Mouse (Mus musculus): ENCODE data around the gene Lrrc27.

Lrrc27 gene

GRCm38 (mm10) chr7:139212754-139213745 lies at the start of gene Lrrc27, which contains the start of gene Stk32c:
Gene Lrrc27 (plus strand): TSS chr7:139212988.
Gene Stk32c (minus strand): TSS chr7:139213307.
- DNase-seq (ENCODE audit: low read depth in 2 of 2, low spot score in 2 of 2): peak; percentile 97

GRCm38 (mm10) chr7:139164410-139164809 lies 48.4 kb upstream of the Lrrc27 start:
- DNase-seq (ENCODE audit: low read depth in 2 of 2, low spot score in 2 of 2): no peak

DNA sequence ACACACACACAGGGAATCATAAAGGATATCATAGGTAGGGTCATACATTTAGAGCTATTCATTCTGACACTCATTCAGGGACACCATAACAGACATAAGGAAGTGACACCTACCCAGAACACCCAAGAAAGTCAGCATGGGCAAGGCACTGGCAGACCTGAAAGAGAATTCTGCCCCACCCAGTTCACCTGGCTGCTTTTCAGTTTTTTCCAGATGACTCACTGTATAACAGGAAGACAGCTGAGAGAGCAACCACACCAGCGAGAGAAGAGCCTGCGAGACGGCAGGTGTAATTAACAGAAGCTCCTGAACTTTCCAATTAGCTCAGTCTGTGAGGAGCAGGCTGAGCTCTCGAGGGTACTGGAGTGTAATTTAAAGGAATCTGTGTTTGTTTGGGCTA lies 43.6 kb upstream of the Lrrc27 start:
- no peak for DNase-seq (ENCODE audit: low read depth in 2 of 2, low spot score in 2 of 2)

- DNase-seq (ENCODE audit: low read depth in 2 of 2, low spot score in 2 of 2): no peak
Observed at GRCm38 (mm10) chr7:139179299-139179698, 33.5 kb upstream of the Lrrc27 start.

DNA sequence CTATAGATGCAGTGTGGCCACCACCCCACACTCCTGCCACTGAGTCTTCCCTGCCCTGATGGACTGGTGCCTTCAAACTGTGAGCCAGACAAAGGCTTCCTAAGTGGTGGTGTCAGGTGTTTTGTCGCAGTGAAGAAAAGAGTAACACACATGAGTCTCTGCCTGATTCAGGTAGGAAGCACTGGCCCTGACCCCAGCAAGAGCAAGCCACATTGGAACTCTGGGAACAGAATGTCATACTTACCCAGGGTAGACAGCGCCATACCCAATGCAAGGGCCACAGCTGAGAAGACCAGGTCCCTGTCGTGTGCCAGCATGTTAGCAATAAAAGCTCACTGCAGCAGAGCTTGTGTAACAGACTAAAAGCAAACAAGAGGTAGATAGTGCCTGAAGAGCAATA lies 32.7 kb upstream of the Lrrc27 start:
- DNase-seq (ENCODE audit: low read depth in 2 of 2, low spot score in 2 of 2): no peak

DNA sequence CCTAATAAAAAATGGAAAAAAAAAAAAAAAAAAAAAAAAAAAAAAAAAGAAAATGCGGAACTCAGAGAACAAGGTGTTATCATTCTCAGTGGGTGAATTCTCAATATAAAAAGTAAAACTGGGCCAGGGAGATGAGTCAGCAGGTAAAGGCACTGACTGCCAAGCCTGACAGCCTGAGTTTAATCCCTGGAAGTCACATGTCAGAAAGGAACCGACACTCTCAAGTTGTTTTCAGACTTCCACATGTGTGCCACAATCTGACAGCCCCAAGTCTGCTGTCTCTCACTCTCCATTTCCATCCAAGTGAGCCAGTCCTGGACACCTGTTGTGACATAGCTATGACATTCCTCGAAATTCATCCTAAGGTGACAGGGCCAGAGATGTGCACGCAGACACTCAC lies 28.4 kb upstream of the Lrrc27 start:
- DNase-seq (ENCODE audit: low read depth in 2 of 2, low spot score in 2 of 2): no peak

DNA sequence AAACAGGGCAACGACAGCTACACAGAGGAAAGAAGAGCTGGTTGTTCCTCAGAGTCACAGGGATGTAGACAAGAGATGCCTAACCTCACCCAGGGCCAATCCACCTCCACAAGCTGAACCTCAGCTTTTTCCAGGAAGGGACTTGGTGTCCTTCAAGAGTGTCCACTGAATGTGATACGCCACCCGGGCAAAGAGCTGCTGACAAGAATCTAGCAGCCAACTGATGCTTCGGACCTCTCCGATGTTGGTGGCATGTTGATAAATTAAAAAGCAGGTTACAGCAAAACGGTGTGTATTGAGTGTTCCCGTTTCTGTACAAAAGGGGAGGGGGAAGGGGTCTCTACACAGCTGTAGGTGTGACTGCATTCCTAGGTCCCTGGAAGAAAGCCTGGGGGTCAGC lies 27.9 kb upstream of the Lrrc27 start:
- DNase-seq (ENCODE audit: low read depth in 2 of 2, low spot score in 2 of 2): no peak

GRCm38 (mm10) chr7:139185971-139186370 lies 26.8 kb upstream of the Lrrc27 start:
- DNase-seq (ENCODE audit: low read depth in 2 of 2, low spot score in 2 of 2): no peak

GRCm38 (mm10) chr7:139186436-139186835 lies 26.4 kb upstream of the Lrrc27 start:
- no peak for DNase-seq (ENCODE audit: low read depth in 2 of 2, low spot score in 2 of 2)

GRCm38 (mm10) chr7:139187277-139187676 lies 25.5 kb upstream of the Lrrc27 start:
- DNase-seq (ENCODE audit: low read depth in 2 of 2, low spot score in 2 of 2): no peak

- DNase-seq (ENCODE audit: low read depth in 2 of 2, low spot score in 2 of 2): no peak
Observed at GRCm38 (mm10) chr7:139187771-139188633, 24.8 kb upstream of the Lrrc27 start.

DNA sequence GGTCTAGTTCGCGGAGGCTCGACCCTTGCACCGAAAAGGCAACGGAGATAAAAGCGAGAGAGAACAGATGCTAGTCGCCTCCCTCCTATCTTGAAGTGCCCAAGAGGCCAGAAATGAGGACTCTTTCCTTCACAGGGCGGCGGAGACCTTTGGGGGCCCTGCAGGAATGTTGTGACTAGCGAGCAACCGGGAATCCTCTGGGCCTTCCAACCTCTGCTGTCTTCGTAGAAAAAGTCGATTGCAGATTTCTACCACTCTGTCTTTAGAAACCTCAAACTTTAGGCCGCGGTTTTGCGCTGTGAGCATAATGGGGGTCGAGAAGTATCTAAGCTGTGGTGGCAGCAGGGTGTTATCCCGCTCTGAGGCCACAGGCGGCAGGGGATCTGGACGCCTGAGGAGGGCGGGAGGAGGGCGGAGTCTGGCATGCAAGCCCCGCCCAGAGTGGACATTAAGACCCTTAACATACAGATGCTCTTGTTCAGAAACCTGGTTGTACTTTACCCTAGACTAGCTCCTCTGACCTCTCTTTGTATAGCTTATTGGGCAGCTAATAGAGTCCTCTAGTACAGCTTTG lies 24.1 kb upstream of the Lrrc27 start:
- DNase-seq (ENCODE audit: low read depth in 2 of 2, low spot score in 2 of 2): no peak

- no peak for DNase-seq (ENCODE audit: low read depth in 2 of 2, low spot score in 2 of 2)
Observed at GRCm38 (mm10) chr7:139190616-139191015, 22.2 kb upstream of the Lrrc27 start.

GRCm38 (mm10) chr7:139191619-139192018 lies 21.2 kb upstream of the Lrrc27 start:
- no peak for DNase-seq (ENCODE audit: low read depth in 2 of 2, low spot score in 2 of 2)

DNA sequence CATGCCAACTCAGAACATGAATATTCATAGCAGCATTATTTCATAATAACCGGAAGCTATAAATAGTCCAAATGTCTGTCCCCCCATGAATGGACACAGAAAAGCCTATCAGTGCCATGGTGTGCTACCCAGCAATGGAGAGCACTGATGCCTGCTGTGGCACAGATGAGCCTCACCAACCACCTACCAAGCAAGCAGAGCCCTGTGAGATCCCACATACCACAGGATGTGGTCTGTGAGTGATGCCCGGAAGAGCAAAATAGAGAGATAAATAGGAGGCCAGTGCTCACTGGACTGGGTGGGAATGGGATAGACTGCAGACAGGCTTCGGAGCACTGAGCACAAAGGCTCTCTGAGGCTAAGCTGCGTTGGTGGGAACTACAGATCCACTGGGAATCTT lies 15.8 kb upstream of the Lrrc27 start:
- no peak for DNase-seq (ENCODE audit: low read depth in 2 of 2, low spot score in 2 of 2)

DNA sequence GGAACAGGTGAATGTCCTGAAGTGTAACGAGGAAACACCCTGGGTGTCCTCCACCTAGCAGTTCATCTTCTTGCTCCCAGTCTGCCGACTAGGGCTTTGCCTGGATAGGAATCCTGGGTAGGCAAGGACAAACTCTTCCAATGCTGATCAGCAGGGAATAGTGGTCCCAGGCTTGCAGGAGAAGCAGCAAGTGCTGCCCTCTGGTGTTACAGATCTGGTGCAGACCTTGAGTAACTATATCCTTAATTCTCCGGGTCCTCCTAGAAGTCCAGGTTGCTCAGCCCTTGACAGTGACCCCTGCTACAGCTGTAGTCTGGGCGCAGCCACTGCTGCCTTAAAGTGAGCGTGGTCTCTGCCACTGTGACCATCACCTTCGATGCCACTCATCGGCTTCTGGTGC lies 12.7 kb upstream of the Lrrc27 start:
- no peak for DNase-seq (ENCODE audit: low read depth in 2 of 2, low spot score in 2 of 2)

GRCm38 (mm10) chr7:139201209-139201608 lies 11.6 kb upstream of the Lrrc27 start:
- DNase-seq (ENCODE audit: low read depth in 2 of 2, low spot score in 2 of 2): no peak

DNA sequence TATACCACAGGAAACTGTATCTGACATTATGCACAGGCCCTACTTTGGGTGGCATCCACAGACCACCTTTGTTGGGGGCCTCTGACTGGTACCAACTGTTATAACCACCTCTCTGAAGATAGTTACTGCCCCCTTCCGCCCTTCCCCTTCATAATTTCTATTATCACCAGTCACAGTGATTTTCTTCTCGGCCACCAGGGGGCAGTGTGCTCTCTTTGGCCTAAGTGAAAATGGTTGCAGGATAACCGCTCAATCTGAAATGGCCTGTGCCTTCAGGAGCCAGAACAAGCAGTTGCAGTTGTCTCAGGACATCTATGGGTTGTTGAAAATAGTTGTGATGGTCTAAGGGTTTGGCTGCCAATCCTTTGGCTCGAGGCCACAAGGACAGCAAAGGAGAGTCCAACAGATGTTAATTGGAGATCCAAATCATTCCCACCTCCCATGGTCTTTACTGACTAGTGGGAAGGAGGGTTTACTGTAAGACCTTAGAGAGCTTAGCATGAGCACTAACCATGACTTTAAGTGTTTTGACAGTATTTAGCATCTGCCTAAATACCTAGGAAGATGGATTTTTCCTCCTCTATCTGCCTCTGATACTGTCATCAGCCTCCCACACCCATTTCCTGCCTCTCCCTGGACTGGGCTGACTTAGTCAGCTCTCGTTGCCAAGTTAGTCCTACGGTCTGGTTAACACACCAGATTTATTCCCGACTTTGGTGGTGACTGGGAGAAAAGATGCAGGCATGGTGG lies 4.6 kb upstream of the Lrrc27 start:
- peak; percentile 46 to 49 for DNase-seq (ENCODE audit: low read depth in 2 of 2, low spot score in 2 of 2)

DNA sequence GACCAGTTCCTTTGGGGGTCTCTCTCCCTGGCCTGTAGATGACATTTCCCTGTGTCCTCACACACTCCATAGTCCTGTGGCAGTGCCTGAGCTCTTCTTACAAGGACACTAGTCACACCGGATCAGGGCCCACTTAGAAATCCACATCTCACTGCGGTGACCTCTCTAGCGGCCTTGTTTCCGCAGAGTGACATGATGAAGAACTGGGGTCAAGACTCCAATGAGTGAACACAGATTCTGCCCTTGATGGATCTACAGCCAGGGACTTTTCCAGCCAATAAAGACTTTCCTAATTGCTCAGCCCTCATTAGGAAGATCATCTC lies 4.1 kb upstream of the Lrrc27 start:
- DNase-seq (ENCODE audit: low read depth in 2 of 2, low spot score in 2 of 2): no peak

GRCm38 (mm10) chr7:139211761-139212160 lies 1.0 kb upstream of the Lrrc27 start:
- no peak for DNase-seq (ENCODE audit: low read depth in 2 of 2, low spot score in 2 of 2)

GRCm38 (mm10) chr7:139213751-139214150 lies 963 bp downstream of the Lrrc27 start:
- no peak for DNase-seq (ENCODE audit: low read depth in 2 of 2, low spot score in 2 of 2)

All from CD8-positive naive resting alpha-beta T cell, adult 2 months (primary cell).